Mouse (Mus musculus) embryo, embryonic 10.5 days (tissue): Measurements from ENCODE around the gene Tdp2.

Experiments used
- DNase-seq: peaks from one replicate; pipeline ENCODE4 v3.0.0-alpha.2; 2015; ENCODE audit warnings: low spot score

Gene Tdp2

GRCm38 (mm10) chr13:24880704-24881103, 49.2 kb downstream of the Tdp2 start:
- DNase-seq = no peak

DNA sequence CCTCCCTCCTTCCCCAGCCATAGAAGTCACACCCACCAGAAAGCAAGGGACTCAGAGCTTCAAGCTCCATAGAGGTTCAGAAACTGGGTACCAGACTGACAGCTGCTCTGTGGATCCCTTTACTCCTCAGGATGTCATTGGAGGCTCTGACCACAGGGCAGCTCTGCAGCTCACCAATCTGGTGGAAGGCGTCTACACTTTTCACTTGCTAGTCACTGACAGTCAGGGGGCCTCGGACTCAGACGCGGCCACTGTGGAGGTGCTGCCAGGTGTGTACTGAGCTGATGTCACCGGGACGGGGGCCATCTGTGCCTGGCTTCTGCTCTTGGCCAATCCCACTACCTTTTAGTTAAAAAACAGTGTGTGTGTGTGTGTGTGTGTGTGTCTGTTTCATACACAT, 50.9 kb downstream of the Tdp2 start:
- no peak for DNase-seq

DNA sequence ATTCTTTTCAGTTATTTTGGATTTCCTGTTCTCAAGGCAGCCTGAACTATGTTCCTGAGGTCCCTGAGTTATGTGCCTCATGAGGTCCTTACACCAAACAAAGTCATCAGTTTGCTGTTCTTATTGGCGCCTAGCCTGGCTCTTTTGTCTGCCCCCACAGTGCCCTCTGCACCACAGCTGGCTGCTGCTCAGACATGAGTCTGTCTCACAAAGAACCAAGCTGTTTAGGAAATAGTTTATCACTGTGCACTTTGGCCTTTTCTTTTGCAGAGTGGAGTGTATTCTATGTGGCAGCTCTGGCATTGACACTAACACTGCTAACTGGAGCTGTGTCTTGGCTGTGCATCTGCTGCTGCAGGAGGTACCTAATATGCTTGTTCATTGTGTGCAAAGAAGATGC, 58.1 kb downstream of the Tdp2 start:
- DNase-seq = peak; percentile 9
